Mouse (Mus musculus) heart, adult 2 months (tissue): Measurements from ENCODE around the gene Atg2b.

ENCODE experiments used
- CTCF ChIP-seq: fragments of 200-600 bp; IDR thresholded peaks from 2 replicates; pipeline ENCODE4 v1.8.1; 2022; ENCODE audit warnings: antibody characterized with exemption, mild to moderate bottlenecking, moderate library complexity
- EP300 ChIP-seq: fragments of 200-500 bp; IDR thresholded peaks from 2 replicates; pipeline ENCODE4 v1.6.1; 2011; ENCODE audit warnings: low read depth, low read length, control low read depth; ENCODE audit not compliant: insufficient read depth
- POLR2A ChIP-seq: fragments of 200-500 bp; IDR thresholded peaks from 2 replicates; pipeline ENCODE4 v1.6.1; 2011; ENCODE audit warnings: mild to moderate bottlenecking, low read depth, low read length, control low read depth; ENCODE audit not compliant: insufficient read depth

GRCm38 (mm10) chr12:105593471-105593870 lies 91.5 kb downstream of the Atg2b start:
- TF ChIP-seq EP300 (no peak), CTCF (no peak), POLR2A (no peak)
